Mouse (Mus musculus): ENCODE results near the gene Tcaf3. TPM values are rescaled to one million over a fixed set of nuclear protein-coding genes. Genes with fewer than 3 reads are reported as not detected.

Tcaf3 gene
- total and polyA plus RNA-seq, 2 experiments, result not detected

DNA sequence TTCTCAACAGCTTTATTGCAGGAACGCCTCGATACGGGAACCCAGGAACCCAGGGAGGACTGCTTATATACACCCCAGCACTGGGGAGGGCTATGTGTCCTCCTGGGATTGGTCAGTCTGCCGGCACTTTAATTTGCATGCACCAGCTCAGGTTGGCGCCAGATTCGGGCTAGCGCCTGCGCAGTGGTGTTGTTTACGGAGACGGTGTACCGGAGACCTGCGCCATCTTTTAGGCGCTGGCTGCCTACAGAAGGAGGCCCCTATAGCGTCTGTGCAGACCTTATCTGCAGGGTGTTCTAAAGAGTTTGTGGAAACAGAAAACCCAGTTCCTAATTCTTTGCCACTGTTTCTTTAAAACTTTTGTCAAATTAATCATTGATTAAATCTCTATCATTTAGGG is 38.9 kb downstream of the Tcaf3 start:
- TF ChIP-seq POLR2A (IDR thresholded peaks at IDR 0.05; ENCODE audit: extremely low read depth, insufficient read depth, low read length) (no peak), CTCF (IDR thresholded peaks at IDR 0.05; ENCODE audit: low read depth, low read length) (no peak)
- no peak for DNase-seq (ENCODE audit: extremely low read depth, low read depth, low spot score)
- 97% methylated on average over 14 of the region's 14 CpGs for WGBS
- Histone ChIP-seq H3K4me1 (ENCODE audit: control insufficient read depth, insufficient read depth, low read length) (no peaks in the 10 kb centered on the region), H3K4me3 (ENCODE audit: insufficient read depth, low read depth, low read length) (no peak overlapping the region), H3K9ac (ENCODE audit: low read depth, low read length) (no peak overlapping the region), H3K79me2 (ENCODE audit: control insufficient read depth, insufficient read depth, low read length) (no peaks in the 10 kb centered on the region), H3K36me3 (ENCODE audit: control insufficient read depth, insufficient read depth, low read length) (no peaks in the 10 kb centered on the region), H3K27ac (replicated peaks; ENCODE audit: insufficient read depth, low read depth, low read length) (no peak overlapping the region), H3K27me3 (ENCODE audit: control insufficient read depth, insufficient read depth, low read length) (no peaks in the 10 kb centered on the region)

DNA sequence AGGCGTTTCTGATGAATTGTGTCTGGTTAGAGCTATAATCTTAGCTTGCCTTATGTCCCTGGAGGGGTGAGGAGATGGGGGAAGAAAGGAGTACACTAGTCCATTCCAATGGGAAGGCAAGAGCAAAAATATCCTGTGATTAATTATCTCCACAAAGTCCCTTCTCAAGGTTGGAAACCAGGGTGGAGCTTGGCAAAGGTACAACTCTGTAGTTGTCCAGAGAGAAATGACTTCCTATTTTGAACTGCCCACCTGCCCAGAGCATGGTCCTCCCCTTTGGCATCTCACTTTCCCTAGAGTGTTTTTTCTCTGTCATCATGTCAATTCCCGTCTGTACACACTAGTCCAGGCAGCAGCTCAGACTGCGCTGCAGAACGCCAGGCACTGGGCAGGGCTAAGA is 50.0 kb downstream of the Tcaf3 start, which contains the start of gene Olfr455:
TSS of gene Olfr455 (minus strand) at position 127 of the 400 bp plus-strand sequence.
- TF ChIP-seq CTCF (IDR thresholded peaks at IDR 0.05; ENCODE audit: low read depth, low read length) (no peak), POLR2A (IDR thresholded peaks at IDR 0.05; ENCODE audit: extremely low read depth, insufficient read depth, low read length) (no peak)
- Histone ChIP-seq H3K4me3 (ENCODE audit: insufficient read depth, low read depth, low read length) (no peak within 1 kb of the TSS), H3K4me1 (ENCODE audit: control insufficient read depth, insufficient read depth, low read length) (no peaks in the 10 kb centered on the region), H3K9ac (ENCODE audit: low read depth, low read length) (no peak within 1 kb of the TSS), H3K27ac (replicated peaks; ENCODE audit: insufficient read depth, low read depth, low read length) (no peak within 1 kb of the TSS), H3K27me3 (ENCODE audit: control insufficient read depth, insufficient read depth, low read length) (no peaks in the 10 kb centered on the region), H3K79me2 (ENCODE audit: control insufficient read depth, insufficient read depth, low read length) (no peaks in the 10 kb centered on the region), H3K36me3 (ENCODE audit: control insufficient read depth, insufficient read depth, low read length) (no peaks in the 10 kb centered on the region)
- DNase-seq (ENCODE audit: extremely low read depth, low read depth, low spot score), result no peak
- 83% methylated on average over 4 of the region's 4 CpGs for WGBS

DNA sequence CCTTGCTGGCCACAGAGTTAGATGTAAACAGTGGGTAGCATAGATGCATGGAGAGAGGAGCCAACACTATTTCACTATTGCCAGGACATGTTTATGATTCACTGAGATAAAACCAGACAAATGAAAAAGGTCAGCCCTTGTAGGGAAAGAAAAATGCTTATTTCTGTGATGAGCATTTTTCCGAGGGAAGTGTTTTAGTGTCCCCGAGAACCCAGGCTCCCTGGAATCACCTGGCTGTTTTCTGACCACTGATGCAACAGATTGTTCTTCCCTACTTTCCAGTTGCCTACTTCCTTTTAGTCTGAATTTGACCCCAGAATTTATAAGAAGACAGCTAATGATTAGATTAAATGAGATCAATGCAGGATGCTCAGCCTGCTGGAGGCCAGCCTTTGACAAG is 51.3 kb downstream of the Tcaf3 start:
- Histone ChIP-seq H3K27me3 (ENCODE audit: control insufficient read depth, insufficient read depth, low read length) (no peaks in the 10 kb centered on the region), H3K36me3 (ENCODE audit: control insufficient read depth, insufficient read depth, low read length) (no peaks in the 10 kb centered on the region), H3K27ac (replicated peaks; ENCODE audit: insufficient read depth, low read depth, low read length) (no peak overlapping the region), H3K9ac (ENCODE audit: low read depth, low read length) (no peak overlapping the region), H3K4me1 (ENCODE audit: control insufficient read depth, insufficient read depth, low read length) (no peaks in the 10 kb centered on the region), H3K4me3 (ENCODE audit: insufficient read depth, low read depth, low read length) (no peak overlapping the region), H3K79me2 (ENCODE audit: control insufficient read depth, insufficient read depth, low read length) (no peaks in the 10 kb centered on the region)
- no peak for TF ChIP-seq POLR2A (IDR thresholded peaks at IDR 0.05; ENCODE audit: extremely low read depth, insufficient read depth, low read length)
- TF ChIP-seq CTCF (IDR thresholded peaks at IDR 0.05; ENCODE audit: low read depth, low read length), result no peak
- no peak for DNase-seq (ENCODE audit: extremely low read depth, low read depth, low spot score)
- 88% methylated on average over 2 of the region's 2 CpGs for WGBS

DNA sequence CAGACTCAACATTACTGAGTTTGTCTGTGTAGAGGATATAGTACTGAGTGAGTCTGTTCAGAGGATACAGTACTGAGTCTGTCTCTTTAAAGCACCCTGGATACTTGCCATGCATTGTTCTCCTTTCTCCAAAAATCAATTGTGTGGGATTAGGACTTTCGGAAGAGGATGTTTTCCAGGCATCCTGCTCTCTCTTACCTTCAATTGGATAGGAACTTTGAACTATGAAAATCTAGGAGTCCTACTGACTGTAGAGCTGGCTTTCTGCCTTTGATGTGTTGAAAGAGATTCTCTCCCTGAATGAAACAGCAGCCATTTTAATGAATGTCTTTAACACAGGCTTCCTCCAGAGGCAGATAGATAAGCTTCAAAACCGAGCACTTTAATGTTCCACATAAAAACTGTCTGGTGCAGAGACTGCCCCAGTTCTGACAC is 52.0 kb downstream of the Tcaf3 start:
- H3K27me3 ChIP-seq (ENCODE audit: control insufficient read depth, insufficient read depth, low read length), result no peaks in the 10 kb centered on the region
- DNase-seq (ENCODE audit: extremely low read depth, low read depth, low spot score), result no peak
- H3K4me1 ChIP-seq (ENCODE audit: control insufficient read depth, insufficient read depth, low read length), result no peaks in the 10 kb centered on the region
- TF ChIP-seq POLR2A (IDR thresholded peaks at IDR 0.05; ENCODE audit: extremely low read depth, insufficient read depth, low read length) (no peak), CTCF (IDR thresholded peaks at IDR 0.05; ENCODE audit: low read depth, low read length) (no peak)
- H3K4me3 ChIP-seq (ENCODE audit: insufficient read depth, low read depth, low read length), result no peak overlapping the region
- no peaks in the 10 kb centered on the region for H3K79me2 ChIP-seq (ENCODE audit: control insufficient read depth, insufficient read depth, low read length)
- H3K27ac ChIP-seq (replicated peaks; ENCODE audit: insufficient read depth, low read depth, low read length), result no peak overlapping the region
- H3K9ac ChIP-seq (ENCODE audit: low read depth, low read length), result no peak overlapping the region
- H3K36me3 ChIP-seq (ENCODE audit: control insufficient read depth, insufficient read depth, low read length), result no peaks in the 10 kb centered on the region
- 41% methylated on average over 2 of the region's 2 CpGs for WGBS

DNA sequence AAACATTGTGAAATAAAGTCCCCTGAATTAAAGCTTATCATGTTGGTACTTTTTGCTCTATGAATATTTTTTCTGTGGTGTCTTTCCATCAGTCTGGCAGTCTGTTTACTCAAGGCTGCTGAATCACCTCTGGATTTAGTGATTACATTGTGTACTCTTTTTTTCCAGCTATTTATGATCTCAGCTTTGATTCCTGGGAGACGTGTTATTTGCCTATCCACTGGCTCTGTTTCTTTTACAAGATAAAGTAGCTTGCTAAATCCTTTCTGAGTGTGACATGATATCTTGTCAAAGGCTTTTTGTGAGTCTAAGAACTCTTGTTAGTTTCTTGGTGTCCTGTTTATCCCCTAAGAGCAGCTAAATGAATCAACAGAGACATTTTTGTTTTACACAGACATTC is 52.6 kb downstream of the Tcaf3 start:
- H3K79me2 ChIP-seq (ENCODE audit: control insufficient read depth, insufficient read depth, low read length), result no peaks in the 10 kb centered on the region
- 30% methylated on average over 1 of the region's 1 CpGs for WGBS
- no peak overlapping the region for H3K27ac ChIP-seq (replicated peaks; ENCODE audit: insufficient read depth, low read depth, low read length)
- no peak for DNase-seq (ENCODE audit: extremely low read depth, low read depth, low spot score)
- no peaks in the 10 kb centered on the region for H3K27me3 ChIP-seq (ENCODE audit: control insufficient read depth, insufficient read depth, low read length)
- H3K9ac ChIP-seq (ENCODE audit: low read depth, low read length), result no peak overlapping the region
- no peak overlapping the region for H3K4me3 ChIP-seq (ENCODE audit: insufficient read depth, low read depth, low read length)
- H3K36me3 ChIP-seq (ENCODE audit: control insufficient read depth, insufficient read depth, low read length), result no peaks in the 10 kb centered on the region
- TF ChIP-seq CTCF (IDR thresholded peaks at IDR 0.05; ENCODE audit: low read depth, low read length) (no peak), POLR2A (IDR thresholded peaks at IDR 0.05; ENCODE audit: extremely low read depth, insufficient read depth, low read length) (no peak)
- no peaks in the 10 kb centered on the region for H3K4me1 ChIP-seq (ENCODE audit: control insufficient read depth, insufficient read depth, low read length)

DNA sequence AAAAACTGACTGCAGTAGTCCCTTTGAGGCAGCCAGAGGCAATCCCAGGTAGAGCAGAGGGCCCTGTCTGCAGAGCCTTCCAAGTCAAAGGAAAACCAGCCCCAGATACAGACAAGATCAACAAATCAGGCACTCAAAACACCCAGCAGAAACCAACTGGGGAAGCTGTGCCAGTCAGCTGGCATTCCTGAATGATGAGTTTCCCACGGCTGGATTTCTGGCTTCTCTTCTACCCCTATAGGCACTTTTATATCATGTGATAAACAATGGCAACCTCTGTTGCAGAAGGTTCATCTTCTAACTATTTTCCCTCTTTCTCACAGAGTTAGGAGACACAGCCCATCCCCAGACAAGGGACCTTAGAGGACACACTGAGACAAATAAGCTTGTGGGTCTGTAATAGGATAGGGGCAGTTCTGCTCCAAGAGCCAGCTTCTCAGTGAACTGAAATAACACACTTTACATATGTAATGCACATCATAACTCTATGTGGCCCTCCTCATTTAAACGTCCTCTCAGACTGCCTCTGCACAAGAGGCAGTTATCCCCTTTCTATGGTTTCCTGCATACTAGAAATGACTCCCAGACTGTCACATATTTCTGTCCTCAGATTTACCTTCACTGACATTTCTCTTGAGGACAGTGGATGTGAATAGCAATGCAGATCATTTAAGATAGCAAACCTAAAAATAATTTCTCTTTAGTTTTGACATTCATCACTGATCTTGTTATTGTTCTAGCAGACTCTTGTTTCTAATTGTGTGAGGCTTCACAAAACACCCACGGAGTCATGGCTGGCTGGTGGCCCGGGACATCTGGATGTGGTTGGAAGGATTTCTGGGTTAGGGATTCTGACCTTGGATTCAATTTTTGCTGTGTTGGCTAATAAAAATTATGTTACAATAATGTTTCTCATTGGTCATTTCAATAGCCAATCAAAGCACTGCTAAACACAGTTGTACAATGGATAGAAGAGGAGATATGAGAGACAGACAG is 55.2 kb downstream of the Tcaf3 start:
- H3K27me3 ChIP-seq (ENCODE audit: control insufficient read depth, insufficient read depth, low read length), result no peaks in the 10 kb centered on the region
- TF ChIP-seq CTCF (IDR thresholded peaks at IDR 0.05; ENCODE audit: low read depth, low read length) (no peak), POLR2A (IDR thresholded peaks at IDR 0.05; ENCODE audit: extremely low read depth, insufficient read depth, low read length) (no peak)
- no peaks in the 10 kb centered on the region for H3K79me2 ChIP-seq (ENCODE audit: control insufficient read depth, insufficient read depth, low read length)
- H3K4me3 ChIP-seq (ENCODE audit: insufficient read depth, low read depth, low read length), result no peak overlapping the region
- no peak overlapping the region for H3K27ac ChIP-seq (replicated peaks; ENCODE audit: insufficient read depth, low read depth, low read length)
- H3K36me3 ChIP-seq (ENCODE audit: control insufficient read depth, insufficient read depth, low read length), result no peaks in the 10 kb centered on the region
- DNase-seq (ENCODE audit: extremely low read depth, low read depth, low spot score), result no peak
- no peaks in the 10 kb centered on the region for H3K4me1 ChIP-seq (ENCODE audit: control insufficient read depth, insufficient read depth, low read length)
- H3K9ac ChIP-seq (ENCODE audit: low read depth, low read length), result no peak overlapping the region
- 70% methylated on average over 4 of the region's 4 CpGs for WGBS
